Mouse (Mus musculus) layer of hippocampus, adult 18-20 months (tissue): ENCODE measurements around the gene Calm5. TPM values are rescaled to one million over a fixed set of nuclear protein-coding genes. Genes with fewer than 3 reads are reported as not detected.
"Not testable (repeated sequence)": the region's sequence is repeated elsewhere in the genome, so short reads cannot be mapped to it uniquely, and the experiment has no call there.

Source experiments
- DNase-seq, 2 experiments: peaks; one replicate each; pipeline ENCODE4 v3.0.0; 2022; ENCODE audit warnings: low spot score in 2 of 2
- total RNA-seq, 2 experiments: library from RNA; stranded (reverse); gene quantifications; 2 replicates each; pipeline ENCODE4 v1.2.3; 2021

Gene Calm5
- total RNA-seq, 2 experiments from 2014 or later, result not detected

DNA sequence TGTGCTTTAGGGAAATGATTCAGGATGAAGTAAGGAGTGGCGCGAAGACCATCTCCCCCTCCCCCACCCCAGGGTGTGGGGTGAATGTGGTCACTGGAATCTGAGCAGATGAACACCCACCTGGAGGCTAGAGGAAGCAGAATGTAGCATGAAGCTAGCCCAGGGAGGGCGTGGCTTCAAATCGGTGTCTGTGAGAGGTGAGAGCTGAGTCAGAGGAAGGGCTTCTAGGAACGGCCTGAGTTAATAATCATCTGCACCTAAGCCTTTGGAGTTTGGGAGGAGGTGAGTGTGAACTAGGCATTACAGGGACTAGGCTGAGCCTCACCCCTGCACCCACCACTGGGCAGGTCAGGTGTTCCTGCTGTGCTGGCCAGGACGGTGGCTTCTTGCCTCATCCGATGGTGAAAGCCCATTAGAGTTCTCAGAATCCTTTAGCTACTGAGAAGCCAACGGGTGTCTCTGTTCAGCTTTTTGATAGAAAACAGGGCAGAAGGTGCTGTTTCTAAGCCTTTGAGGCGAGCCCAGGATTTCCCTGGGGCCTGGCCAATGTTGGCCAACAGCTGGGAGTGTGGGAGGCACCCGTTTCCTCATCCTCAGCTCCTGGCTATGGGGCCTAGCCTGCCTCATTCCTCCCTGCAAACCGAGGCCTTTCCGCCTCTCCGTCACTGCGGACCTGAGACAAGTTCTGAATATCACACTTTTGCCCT, 11.8 kb downstream of the Calm5 start:
- DNase-seq, result no peak

DNA sequence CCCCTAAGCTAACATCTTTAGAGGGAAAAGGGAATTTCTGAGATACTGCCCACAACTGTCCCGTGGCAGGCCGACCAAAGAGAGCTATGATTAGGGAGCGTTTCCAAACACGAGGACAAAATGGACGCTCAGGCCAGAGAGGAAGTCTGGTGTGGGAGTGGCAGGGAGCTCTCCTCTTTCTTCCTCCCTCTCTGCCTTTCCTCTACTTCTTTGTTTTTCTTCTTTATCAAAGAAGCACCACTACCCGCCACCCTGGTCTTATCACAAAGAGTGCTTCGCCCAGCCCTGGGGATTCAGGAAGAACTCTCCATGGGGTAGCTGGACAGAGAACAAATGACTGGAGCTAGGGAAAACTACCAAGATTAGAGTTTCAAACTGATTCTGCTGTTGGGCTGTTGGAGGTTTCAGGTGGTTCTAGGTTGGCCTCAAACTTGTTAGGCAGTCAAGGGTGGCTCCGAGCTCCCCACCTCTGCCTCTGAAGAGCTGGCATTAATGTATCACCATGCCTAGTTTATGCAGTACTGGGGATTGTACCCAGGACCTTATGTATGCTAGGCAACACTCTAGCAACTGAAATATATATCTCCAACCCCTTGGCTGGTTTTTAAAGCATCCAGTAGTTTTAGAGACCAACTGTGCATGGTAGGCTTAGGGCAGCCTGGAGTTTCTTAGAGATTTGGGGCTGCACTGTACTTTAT, 12.5 kb downstream of the Calm5 start:
- no peak for DNase-seq

DNA sequence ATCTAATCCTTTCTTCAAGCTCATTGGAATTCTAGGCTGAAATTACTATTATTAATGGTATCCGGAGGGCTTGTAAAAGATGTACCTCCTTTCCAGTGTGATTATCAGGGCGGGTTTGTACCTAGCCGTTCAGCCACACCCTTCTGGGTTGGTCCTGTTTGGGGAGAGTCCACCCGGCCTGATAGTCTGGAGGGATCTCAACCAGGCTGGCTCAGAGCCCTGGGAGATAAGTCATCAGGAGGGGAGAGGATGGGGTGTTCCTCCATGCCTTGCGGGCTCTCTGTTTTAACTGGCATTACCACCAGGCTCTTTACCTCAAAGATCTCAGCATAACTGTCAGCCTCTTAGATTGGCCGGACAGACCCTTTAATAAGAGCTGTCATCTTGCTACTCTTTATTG, 13.2 kb downstream of the Calm5 start:
- DNase-seq, result no peak

DNA sequence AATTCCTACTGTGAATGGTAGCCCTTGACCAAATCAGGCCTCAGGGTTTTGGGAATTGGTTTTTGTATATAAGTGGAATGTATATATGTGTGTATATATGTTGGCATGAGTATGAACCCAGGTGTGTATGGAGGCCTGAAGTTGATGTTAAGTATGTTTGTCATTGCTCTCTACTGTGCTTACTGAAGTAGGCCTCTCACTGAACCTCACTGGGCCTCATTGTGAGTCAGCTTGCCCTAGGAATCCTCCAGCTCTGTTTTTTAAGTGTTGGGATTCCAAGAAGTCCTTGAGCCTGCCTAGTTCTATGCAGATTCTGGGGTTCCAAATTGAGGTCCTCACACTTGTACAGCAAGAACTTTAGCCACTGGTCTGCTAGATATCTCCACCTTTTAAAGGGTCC, 15.9 kb downstream of the Calm5 start:
- DNase-seq, result no peak

DNA sequence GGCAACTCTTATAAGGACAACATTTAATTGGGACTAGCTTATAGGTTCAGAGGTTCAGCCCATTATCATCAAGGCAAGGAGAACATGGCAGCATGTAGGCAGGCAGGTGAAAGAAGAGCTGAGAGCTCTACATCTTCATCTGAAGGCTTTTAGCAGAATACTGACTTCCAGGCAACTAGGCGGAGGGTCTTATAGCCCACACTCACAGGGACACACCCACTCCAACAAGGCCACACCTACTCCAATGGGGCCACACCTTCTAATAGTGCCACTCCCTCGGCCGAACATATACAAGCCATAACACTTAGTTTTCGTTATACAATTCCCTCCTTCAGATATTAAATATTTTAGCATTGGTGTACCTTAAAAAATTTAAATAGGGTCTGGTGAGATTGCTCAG, 18.9 kb downstream of the Calm5 start:
- no peak for DNase-seq

DNA sequence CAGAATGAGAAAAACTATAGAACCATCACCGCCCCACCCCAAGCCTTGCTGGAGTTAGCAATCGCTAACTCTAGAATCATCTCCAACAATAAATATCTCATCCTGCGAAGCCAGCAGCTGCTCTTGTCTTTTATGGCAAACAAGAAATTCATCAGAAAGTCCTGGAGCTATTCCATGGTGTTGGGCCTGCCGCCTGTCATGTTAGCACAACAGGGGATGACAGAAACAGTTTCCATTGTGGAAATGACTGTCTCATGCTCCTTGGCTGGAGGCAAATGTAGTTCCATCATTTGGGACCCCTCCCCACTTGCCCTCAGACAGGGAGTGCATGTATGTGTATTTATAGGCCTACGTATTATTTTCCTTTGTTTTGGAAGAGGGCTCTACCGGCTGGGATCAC, 22.5 kb downstream of the Calm5 start:
- DNase-seq, result peak; percentile 30 to 62

DNA sequence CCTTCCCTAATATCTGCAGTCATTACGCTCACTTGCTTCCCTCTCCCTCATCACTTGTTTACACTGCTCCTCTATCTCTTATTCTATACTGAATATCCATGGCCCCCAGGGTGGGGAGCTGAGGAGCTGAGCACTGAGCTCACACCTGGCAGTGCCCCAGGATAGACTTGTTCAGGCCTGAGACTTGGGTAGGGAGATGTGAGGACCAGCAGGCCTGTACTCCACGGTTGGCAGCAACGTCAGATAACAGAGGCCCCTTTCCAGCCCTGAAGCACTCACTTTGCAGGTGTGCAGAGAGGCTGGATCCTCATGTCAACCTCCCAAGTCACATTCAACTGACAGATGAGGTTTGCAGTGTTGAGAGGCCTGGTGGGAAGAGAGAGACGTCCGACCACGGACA, 23.2 kb downstream of the Calm5 start:
- DNase-seq, result no peak

DNA sequence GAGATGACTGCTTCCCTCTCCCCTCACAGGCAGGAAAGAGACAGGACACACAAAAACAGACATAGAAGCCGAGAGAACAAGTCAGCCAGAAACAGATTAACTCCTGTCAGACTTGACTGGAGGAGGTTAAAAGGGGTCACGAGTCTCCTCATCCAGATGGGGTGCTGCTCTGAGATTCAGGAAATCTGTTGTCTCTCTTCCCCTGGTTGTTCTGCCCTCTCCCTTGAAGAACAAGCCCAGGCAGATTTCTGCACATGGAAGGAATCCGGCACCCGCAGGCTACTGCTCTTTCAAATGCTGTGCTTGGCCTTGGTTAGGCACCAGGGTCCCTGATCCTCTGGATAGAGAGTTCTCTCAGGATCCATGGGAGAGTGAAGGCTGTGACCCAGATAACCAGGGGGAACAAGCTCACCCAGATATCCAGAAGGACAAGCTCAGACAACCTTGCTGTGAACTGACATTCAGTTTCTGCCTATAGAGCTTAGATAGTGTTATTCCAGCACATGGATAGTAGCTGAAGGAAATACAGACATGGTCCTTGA, 23.8 kb downstream of the Calm5 start:
- no peak for DNase-seq

DNA sequence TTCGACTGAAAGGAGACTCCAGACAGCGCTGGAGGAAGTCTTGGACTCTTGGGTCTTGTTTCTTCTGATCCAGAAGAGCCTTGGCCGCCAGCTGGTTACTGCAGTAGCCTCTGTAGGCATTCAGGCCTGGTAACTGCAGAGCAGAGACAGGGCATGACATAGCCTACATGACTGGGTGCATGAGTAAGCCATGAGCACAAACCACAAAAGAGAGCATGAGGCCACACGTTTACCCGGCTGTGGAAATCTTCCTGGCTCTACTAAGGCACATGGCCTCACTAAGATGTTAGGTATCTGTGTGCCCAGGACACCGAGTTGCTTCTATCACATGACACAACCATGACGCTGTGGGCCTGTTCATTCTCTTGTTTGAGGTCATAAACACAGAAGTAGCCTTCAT, 32.7 kb downstream of the Calm5 start:
- no peak for DNase-seq

DNA sequence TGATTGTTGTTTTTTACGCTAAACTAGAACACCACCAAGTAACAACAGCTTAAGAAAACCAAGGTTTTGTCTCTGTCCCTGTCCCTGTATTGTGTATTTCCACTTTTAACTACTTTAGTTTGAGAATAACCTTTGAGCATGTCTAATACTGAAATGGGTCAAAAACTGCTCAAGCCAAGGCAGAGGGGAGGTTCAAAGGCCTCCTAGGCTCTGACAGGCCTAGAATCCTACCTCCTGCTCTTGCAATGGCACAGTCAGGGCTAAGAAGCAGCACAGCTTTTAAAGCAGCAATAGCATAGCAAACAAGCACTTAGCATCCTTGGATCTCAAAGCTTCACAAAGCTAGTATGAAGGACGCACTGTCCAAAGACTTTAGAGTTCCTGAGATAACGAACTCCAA, 35.1 kb downstream of the Calm5 start:
- no peak for DNase-seq

DNA sequence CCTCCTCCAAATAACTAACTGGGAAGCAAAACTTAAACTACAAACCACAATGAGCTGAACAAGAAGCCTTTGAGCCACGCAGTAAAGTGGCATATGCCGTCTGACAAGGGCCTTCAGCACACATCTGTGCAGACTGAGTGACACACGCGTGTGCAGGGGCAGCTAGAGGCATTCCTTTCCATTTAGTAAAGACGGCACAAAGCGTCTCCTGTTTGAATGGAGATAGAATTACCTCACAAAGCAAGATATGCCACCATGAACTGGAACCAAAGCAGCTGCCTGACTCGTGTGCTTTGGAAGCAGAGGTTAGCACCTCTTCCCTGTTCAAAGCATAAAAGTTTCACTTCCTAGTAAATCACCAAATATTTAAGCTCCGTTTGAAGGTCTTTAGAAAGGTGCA, 36.1 kb downstream of the Calm5 start:
- DNase-seq, result no peak

DNA sequence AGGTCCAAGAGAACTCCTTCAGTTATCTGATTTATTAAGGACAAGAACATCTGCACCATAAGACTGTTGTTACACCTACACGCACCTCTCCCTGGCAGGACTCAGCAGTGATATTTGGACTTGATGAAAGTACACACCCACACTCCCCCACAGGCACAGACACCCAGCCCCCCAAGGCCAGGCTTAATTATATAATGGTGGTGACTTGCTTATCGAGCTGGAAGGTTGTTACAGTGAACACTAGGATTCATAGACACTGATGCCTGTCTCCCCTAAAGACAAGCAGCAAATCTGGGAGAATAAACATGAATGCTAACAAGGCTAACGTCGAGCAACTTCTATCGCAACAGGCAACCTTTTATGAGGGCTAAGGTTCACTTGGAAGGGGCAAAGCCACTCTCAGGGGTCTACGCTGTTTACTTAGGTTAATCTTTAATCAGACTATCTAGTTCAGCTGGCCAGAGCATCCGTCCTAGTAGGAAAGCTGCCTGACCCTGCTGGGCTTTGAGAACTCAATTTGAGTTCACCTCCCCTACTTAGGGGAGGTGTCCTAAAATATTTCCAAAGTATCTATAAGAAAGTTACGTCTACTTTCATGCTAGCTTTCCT, 37.6 kb downstream of the Calm5 start:
- DNase-seq, result peak; percentile 22 to 28

DNA sequence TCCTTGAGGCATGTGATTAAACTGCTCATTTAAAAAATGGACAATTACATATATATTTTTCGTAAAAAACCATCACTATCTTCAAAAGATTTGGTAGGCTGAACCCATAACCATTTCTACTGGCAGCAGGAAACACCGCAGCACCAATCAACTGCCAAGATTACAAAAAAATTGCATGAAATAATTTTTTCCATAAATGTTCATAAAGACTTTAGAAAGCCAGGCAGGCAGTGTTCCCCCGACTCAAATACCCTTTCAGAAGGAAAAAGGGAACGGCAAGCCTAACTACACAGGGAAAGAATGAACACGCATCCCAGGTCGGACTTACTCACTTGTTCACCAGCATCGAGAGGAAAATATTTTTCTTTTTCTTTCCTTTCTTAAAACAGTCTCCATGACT, 38.6 kb downstream of the Calm5 start:
- DNase-seq, result no peak

DNA sequence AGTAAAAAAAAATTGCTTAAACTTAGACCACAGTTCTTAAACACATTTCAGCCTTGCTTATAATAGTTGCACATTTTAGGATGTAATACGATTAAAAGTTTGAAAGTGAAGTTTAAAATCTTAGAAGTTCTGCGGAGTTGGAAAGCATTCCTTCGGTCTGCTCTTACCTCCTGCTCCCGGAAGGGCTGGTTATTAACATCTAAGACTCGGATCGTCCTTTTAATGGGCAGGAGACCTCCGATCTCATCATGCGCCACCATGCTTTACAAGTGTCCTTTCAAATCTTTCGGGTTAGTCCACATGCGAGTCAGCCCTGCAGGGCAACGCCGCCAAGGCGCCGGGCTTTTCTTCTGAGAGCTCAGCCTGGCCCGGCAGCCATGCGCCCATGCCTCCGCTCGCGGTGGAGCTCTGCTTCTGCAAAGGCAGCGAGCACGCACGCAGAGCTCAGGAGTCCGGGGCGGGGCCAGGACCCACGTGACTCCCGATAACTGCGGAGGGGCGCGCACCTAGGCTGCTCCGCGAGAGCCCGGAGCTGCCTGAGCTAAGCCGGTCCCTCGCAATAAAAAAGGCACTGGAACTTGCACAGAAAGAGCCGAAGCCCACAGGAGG, 39.3 kb downstream of the Calm5 start:
- DNase-seq, result peak; percentile 82 to 90

DNA sequence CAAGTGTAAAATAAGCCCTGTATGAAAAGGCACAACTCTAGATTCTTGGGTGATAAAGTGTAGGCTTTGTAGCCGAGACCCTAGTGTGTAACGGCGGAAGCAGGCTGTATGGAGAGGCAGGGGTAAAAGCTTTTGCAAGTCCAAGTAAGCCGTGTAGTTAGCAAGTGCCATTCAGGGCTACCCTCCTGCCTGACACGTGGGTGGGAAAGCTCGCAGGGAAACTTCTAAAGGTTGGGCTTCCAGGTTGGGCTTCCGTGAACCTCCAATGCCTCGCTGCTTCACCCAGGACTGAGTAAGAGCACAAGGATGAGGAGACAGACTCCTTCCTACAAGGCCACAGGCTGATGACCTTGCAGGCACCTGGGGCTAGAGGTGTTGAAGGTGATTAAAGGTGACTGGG, 40.6 kb downstream of the Calm5 start:
- DNase-seq, result no peak

DNA sequence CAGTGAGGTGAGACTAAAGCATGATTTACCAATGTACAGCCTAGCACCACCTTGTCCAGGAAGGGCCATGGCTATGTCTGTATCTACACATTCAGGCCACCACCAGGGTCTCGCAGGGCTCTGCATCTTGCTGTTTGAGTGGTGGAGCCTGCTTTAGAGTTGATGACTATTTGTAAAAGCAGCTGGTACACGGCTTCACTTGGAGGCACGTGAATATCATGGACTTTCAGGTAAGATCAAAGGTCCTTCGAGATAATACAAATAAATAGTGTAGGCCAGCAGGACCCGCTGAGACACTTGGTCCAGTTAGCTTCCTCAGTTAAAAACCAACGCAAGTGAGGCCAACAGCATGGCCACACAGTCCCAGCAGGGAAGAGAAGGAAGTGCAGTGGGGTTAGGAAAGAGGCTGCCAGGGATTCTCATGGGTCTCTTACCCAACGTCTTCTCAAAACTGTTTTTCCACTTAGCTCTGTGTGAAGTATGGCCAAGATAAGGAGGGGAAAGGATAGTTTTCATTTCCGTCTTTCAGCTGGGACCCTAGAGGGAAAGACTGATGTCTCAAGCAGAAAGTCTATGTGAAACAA, 41.5 kb downstream of the Calm5 start:
- DNase-seq, result no peak

DNA sequence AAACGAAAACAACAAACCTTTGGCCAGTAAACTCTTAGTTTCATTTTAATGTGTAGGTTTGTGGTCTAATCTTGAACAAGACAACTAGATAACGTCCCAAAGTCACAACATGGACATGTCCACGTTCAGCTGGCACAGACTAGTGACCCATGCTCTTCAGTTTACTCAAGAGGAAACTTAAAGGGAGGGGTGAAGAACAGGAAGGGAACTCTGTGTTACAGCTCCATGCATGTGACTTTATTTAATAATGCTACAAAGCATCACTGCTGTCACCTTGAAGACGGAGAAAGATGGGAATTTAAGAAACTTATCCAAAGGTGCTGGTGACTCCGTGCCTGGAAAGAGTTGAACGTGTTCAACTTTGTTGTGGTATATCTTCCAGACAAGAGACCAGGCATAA, 42.1 kb downstream of the Calm5 start:
- DNase-seq, result no peak

DNA sequence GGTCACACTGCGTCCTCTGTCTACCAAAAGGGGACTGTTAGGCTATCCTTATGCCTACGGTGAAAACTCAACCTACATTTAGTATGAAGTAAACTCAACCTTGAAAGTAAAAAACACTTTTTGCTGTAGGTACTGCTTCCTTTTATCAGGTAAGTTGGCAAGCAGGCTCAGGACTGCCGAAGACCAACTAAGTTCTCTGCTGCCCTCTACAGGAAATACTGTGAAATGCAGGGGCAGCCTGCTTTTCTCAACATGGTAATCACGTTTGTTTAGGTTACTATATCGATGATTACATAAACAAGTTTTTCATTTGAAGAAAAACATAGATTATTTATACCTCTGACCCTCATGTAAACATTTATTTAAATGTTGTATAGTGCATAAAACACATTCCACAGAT, 42.9 kb downstream of the Calm5 start:
- DNase-seq, result peak; percentile 47 to 86

DNA sequence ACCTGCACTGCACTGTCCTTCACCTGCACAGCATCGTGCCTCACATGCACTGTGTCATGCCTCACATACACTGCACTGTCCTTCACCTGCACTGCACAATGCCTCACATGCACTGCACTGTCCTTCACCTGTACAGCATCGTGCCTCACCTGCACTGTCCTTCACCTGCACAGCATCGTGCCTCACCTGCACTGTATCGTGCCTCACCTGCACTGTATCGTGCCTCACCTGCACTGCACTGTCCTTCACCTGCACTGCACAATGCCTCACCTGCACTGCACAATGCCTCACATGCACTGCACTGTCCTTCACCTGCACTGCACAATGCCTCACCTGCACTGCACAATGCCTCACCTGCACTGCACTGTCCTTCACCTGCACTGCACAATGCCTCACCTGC, 44.2 kb downstream of the Calm5 start:
- not testable (repeated sequence) for DNase-seq

DNA sequence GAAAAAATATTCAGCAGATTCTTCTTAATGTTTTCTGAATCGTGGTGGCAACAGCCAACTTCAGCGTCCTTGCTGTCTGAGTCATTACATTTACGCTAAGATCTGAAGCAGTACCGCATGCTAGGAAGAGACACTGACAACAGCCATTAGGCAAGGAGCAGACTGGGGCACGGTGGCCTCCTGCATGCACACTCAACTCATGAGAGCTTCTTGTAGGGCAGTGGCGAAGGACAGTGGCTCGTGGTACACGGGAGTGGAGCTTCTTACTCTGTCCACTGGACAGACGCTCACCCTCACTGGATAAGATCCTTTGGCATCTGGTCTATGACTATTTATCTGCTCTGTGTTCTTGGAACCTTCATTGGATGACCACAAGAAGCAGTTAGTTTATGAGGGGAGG, 45.3 kb downstream of the Calm5 start:
- no peak for DNase-seq
